Comparison of ENCODE assay signal across 24 mouse cellular contexts in the genomic region with DNA sequence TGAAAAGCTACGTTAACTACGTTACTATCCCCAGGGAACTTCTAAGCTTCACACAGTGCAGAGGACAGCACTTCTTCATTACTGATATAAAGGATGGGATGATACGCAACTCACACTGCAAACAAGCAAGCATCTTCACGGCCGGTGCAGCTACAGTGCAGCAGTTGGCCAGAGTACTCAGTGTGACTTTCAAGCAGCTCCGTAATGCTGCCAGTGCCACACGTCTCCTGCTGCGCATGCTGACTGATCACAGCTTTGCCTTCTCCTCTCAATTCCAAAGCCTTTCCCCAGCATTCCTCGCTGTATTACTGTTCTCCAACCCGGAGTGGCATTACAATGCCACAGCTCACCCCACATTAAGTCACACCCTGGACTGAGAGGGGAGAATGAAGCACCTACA. TPM values are rescaled to one million over a fixed set of nuclear protein-coding genes. Genes with fewer than 3 reads are reported as not detected.
DNase-seq lines count a peak whose midpoint lies in the region; TF ChIP-seq lines count a peak whose summit lies in the region.
"Had no signal": no experiment of that assay in that cellular context is flagged by ENCODE, and none has a peak within 500 bp of the region (broad histone marks: within the 10 kb centered on the region; RNA-seq: fewer than 3 reads in every experiment).

No protein-coding gene starts in this region.

- DNase-seq in liver, adult 2 months (ENCODE audit: extremely low read depth, low read depth, low spot score), result no peak
- no peak for DNase-seq in liver
- peak; percentile 59 for DNase-seq in CD4-positive, CD25-positive, alpha-beta regulatory T cell, adult 2 months (ENCODE audit: low read depth, low spot score)
- no peak for DNase-seq in ovary, postnatal 36 days (ENCODE audit: low spot score)
- DNase-seq in right cerebral cortex, postnatal 14 days, result no peak
- DNase-seq: adrenal gland, postnatal 10 days; cerebellum, adult 11 months; cerebellum, postnatal 10 days; gastrocnemius, postnatal 25 days; heart, postnatal 4 days; kidney, adult 8-10 months; kidney, postnatal 25 days; lung, postnatal 10 days had no signal

- TF ChIP-seq CTCF in liver, adult 2 months (IDR thresholded peaks at IDR 0.05; ENCODE audit: low read depth, low read length), result no peak
- TF ChIP-seq CTCF in bone marrow macrophage, adult 2 months (IDR thresholded peaks at IDR 0.05; ENCODE audit: low read depth, low read length), result no peak

- no peak overlapping the region for H3K9ac ChIP-seq in liver, adult 2 months (ENCODE audit: low read depth, low read length)
- H3K9ac ChIP-seq: embryonic facial prominence, embryonic 13.5 days; heart, embryonic 15.5 days; liver, embryonic 15.5 days had no signal

- 90% methylated on average over 10 of the region's 10 CpGs for WGBS in liver, adult 2 months

- H3K79me2 ChIP-seq in liver, adult 2 months (ENCODE audit: control insufficient read depth, insufficient read depth, low read length), result peaks cover 8% of the 10 kb centered on the region; the same call in 1 of the 2 replicates

- no peaks in the 10 kb centered on the region for H3K27me3 ChIP-seq in liver, adult 2 months (ENCODE audit: control insufficient read depth, insufficient read depth, low read length)
- no peaks in the 10 kb centered on the region for H3K27me3 ChIP-seq in megakaryocyte, embryonic 14.5 days (replicated peaks)
- H3K27me3 ChIP-seq: embryonic facial prominence, embryonic 13.5 days; heart, embryonic 15.5 days; liver, embryonic 15.5 days had no signal

- H3K27ac ChIP-seq in liver, adult 2 months (replicated peaks; ENCODE audit: insufficient read depth, low read depth, low read length), result 0 out of 2 replicates have a peak overlapping the region, but pooled peaks have one; percentile 4
- H3K27ac ChIP-seq in bone marrow macrophage, adult 2 months (ENCODE audit: insufficient read depth, low read depth, low read length), result peak overlapping the region; percentile 53; the same call in 1 of the 2 replicates
- H3K27ac ChIP-seq: embryonic facial prominence, embryonic 13.5 days; heart, embryonic 15.5 days; limb, embryonic 10.5 days; liver, embryonic 15.5 days had no signal

- TF ChIP-seq POLR2A in liver, adult 2 months (IDR thresholded peaks at IDR 0.05; ENCODE audit: extremely low read depth, insufficient read depth, low read length), result no peak
- TF ChIP-seq POLR2A in bone marrow macrophage, adult 2 months (IDR thresholded peaks at IDR 0.05; ENCODE audit: borderline replicate concordance, low read depth, low read length), result no peak

- no peak overlapping the region for H3K4me3 ChIP-seq in liver, adult 2 months (ENCODE audit: insufficient read depth, low read depth, low read length)
- peak overlapping the region; percentile 54 for H3K4me3 ChIP-seq in bone marrow macrophage, adult 2 months (ENCODE audit: insufficient read depth, low read length)
- peak overlapping the region; percentile 72 for H3K4me3 ChIP-seq in megakaryocyte, embryonic 14.5 days (replicated peaks)
- H3K4me3 ChIP-seq: embryonic facial prominence, embryonic 13.5 days; heart, embryonic 15.5 days; limb, embryonic 10.5 days; liver, embryonic 15.5 days had no signal

- H3K36me3 ChIP-seq in liver, adult 2 months (ENCODE audit: control insufficient read depth, insufficient read depth, low read length), result peaks cover 38% of the 10 kb centered on the region
- peaks cover 70% of the 10 kb centered on the region for H3K36me3 ChIP-seq in megakaryocyte, embryonic 14.5 days (replicated peaks; ENCODE audit: low read length)

- no peaks in the 10 kb centered on the region for H3K9me3 ChIP-seq in megakaryocyte, embryonic 14.5 days
- H3K9me3 ChIP-seq: embryonic facial prominence, embryonic 13.5 days; heart, embryonic 15.5 days; limb, embryonic 10.5 days; liver, embryonic 15.5 days had no signal

- H3K4me1 ChIP-seq in liver, adult 2 months (ENCODE audit: control insufficient read depth, insufficient read depth, low read length), result peaks cover 8% of the 10 kb centered on the region
- peaks cover 11% of the 10 kb centered on the region for H3K4me1 ChIP-seq in bone marrow macrophage, adult 2 months (ENCODE audit: control insufficient read depth, insufficient read depth, low read length)
- peaks cover 45% of the 10 kb centered on the region for H3K4me1 ChIP-seq in megakaryocyte, embryonic 14.5 days

RNA-seq across cellular contexts. Expression of a gene that starts 6.3 kb away (rescaled TPM):
- total RNA-seq in liver, adult 2 months (2014; rRNA removed), result 40.1 and 49.2 TPM in 2 replicates
- 8.6 and 9.8 TPM in 2 replicates for polyA plus RNA-seq in liver, adult 2 months (2012; rRNA removed)
- polyA plus RNA-seq in bone marrow macrophage, adult 2 months (2012; ENCODE audit: insufficient read depth, insufficient read length, missing spikeins), result 36.6 and 43.2 TPM in 2 replicates
- polyA plus RNA-seq in megakaryocyte, embryonic 14.5 days (2012; ENCODE audit: insufficient read depth, low replicate concordance), result 0.63 TPM in 1 of 2 replicates, not detected in the other

RNA-seq across cellular contexts. Expression of a gene that starts 24.7 kb away (rescaled TPM):
- 18.5 and 19.8 TPM in 2 replicates for total RNA-seq in liver, adult 2 months (2014; rRNA removed)
- polyA plus RNA-seq in liver, adult 2 months (2012; rRNA removed), result 9.2 and 13.7 TPM in 2 replicates
- polyA plus RNA-seq in bone marrow macrophage, adult 2 months (2012; ENCODE audit: insufficient read depth, insufficient read length, missing spikeins), result 22.1 and 24.9 TPM in 2 replicates
- polyA plus RNA-seq in megakaryocyte, embryonic 14.5 days (2012; ENCODE audit: insufficient read depth, low replicate concordance), result 0.66 TPM in 1 of 2 replicates, not detected in the other

RNA-seq across cellular contexts. Expression of a gene that starts 44.8 kb away (rescaled TPM):
- 0.09 and 0.20 TPM in 2 replicates for total RNA-seq in liver, adult 2 months (2014; rRNA removed)
- polyA plus RNA-seq in liver, adult 2 months (2012; rRNA removed), result not detected in 2 replicates
- not detected in 2 replicates for polyA plus RNA-seq in bone marrow macrophage, adult 2 months (2012; ENCODE audit: insufficient read depth, insufficient read length, missing spikeins)
- polyA plus RNA-seq in megakaryocyte, embryonic 14.5 days (2012; ENCODE audit: insufficient read depth, low replicate concordance), result 1.0 TPM in 1 of 2 replicates, not detected in the other
- total RNA-seq: gastrocnemius, postnatal 25 days; heart, adult 8-10 months; left cerebral cortex, adult 8-10 months; midbrain, postnatal 0 days had no signal
- polyA plus RNA-seq: embryonic facial prominence, embryonic 13.5 days; forebrain, embryonic 16.5 days; heart, embryonic 15.5 days; hindbrain, embryonic 16.5 days; limb, embryonic 10.5 days had no signal
